Mouse (Mus musculus) liver, embryonic 12.5 days (tissue): ENCODE data around the gene Gm20479. TPM values are rescaled to one million over a fixed set of nuclear protein-coding genes. Genes with fewer than 3 reads are reported as not detected.

Experiments used
- ATAC-seq: fragments of 200-750 bp; cut with Nextera tagmentation; 2 replicates; pipeline ENCODE4 v1.8.0; 2017; ENCODE audit warnings: moderate number of reproducible peaks, mild to moderate bottlenecking, moderate library complexity
- H3K27ac ChIP-seq: fragments of 300-500 bp; sonication (generic); 2 replicates; pipeline ENCODE4 v1.5.1; 2016; ENCODE audit warnings: mild to moderate bottlenecking
- H3K27me3 ChIP-seq: fragments of 300-500 bp; sonication (generic); replicated peaks from 2 replicates; pipeline ENCODE4 v1.6.1; 2016; ENCODE audit warnings: mild to moderate bottlenecking, moderate library complexity
- H3K36me3 ChIP-seq: fragments of 300-500 bp; sonication (generic); 2 replicates; pipeline ENCODE4 v1.6.1; 2016; ENCODE audit warnings: mild to moderate bottlenecking, moderate library complexity
- H3K4me1 ChIP-seq: fragments of 300-500 bp; sonication (generic); 2 replicates; pipeline ENCODE4 v1.6.1; 2016
- H3K4me2 ChIP-seq: fragments of 300-500 bp; sonication (generic); 2 replicates; pipeline ENCODE4 v1.6.1; 2016; ENCODE audit warnings: mild to moderate bottlenecking, moderate library complexity
- H3K4me3 ChIP-seq: fragments of 300-500 bp; sonication (generic); 2 replicates; pipeline ENCODE4 v1.5.1; 2016; ENCODE audit warnings: mild to moderate bottlenecking, moderate library complexity
- H3K9ac ChIP-seq: fragments of 300-500 bp; sonication (generic); 2 replicates; pipeline ENCODE4 v1.6.1; 2016; ENCODE audit warnings: mild to moderate bottlenecking, moderate library complexity
- H3K9me3 ChIP-seq: fragments of 300-500 bp; sonication (generic); replicated peaks from 2 replicates; pipeline ENCODE4 v1.6.1; 2016; ENCODE audit warnings: mild to moderate bottlenecking, moderate library complexity
- WGBS: fragments of 180-500 bp; shearing (Covaris S2); methylation state at CpG from one replicate; pipeline ENCODE4 v1.1.7; 2016; ENCODE audit not compliant: insufficient replicate concordance; 5-methylcytosine and 5-hydroxymethylcytosine counted together
- polyA plus RNA-seq: library from polyadenylated mRNA; unstranded; fragments of >200 nt; fragmentation: Nextera tagmentation; extraction: Ambion mirVana; gene quantifications from 2 replicates; pipeline ENCODE4 v1.2.1, GENCODE M21; 2016

Gene Gm20479
- polyA plus RNA-seq, 1 experiment from 2014 or later: not detected

DNA sequence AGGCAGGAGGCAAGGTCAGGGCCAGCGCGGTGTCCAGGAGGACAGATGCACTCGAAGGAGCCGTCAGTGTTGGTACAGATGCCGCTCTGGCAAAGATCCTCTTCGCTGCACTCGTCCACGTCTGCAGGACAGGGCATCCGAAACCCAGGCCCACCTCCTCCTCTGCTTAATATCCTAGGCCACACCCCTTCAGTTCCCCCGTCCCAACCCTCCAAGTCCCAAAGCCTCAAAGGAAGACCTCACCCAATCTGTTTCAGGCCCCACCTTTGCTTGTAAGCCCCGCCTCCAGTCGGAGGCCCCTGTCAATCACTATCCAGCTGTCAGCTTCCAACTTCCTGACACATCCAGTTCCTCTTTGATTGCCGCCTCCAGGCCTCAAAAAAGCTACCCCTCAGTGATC lies 34.9 kb downstream of the Gm20479 start:
- Histone ChIP-seq H3K36me3 (no peaks in the 10 kb centered on the region), H3K27ac (no peak overlapping the region), H3K27me3 (peaks cover 78% of the 10 kb centered on the region), H3K9ac (no peak overlapping the region), H3K4me3 (no peak overlapping the region), H3K4me2 (no peak overlapping the region), H3K4me1 (0 out of 2 replicates have a peak, but pooled peaks cover 5% of the 10 kb centered on the region), H3K9me3 (no peaks in the 10 kb centered on the region)
- WGBS: 14% methylated on average over 13 of the region's 13 CpGs
- ATAC-seq: no peak

DNA sequence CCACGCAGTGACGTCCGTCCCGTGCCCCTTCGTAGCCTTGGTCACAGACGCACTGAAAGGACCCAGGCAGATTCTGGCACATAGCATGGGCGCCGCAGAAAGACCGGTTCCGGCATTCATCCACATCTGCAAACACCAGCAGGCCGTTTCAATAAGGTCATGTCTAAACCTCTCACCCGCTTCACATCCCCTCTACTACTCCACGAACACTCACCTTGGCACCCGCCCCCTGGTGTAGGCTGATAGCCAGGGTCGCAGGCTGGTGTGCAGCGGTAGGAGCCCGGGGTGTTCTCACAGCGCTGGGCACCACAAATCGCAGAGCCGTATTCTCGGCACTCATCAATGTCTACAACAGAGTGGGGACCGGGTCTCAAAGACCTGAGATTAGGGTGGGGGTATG lies 37.8 kb downstream of the Gm20479 start:
- Histone ChIP-seq H3K27ac (no peak overlapping the region), H3K4me3 (no peak overlapping the region), H3K9ac (no peak overlapping the region), H3K4me2 (no peak overlapping the region), H3K9me3 (peaks cover 2% of the 10 kb centered on the region; the same call in 1 of the 2 replicates), H3K4me1 (no peaks in the 10 kb centered on the region), H3K36me3 (peaks cover 1% of the 10 kb centered on the region; the same call in 1 of the 2 replicates), H3K27me3 (peaks cover 49% of the 10 kb centered on the region)
- whole genome bisulfite sequencing: 79% methylated on average over 22 of the region's 22 CpGs
- no peak for ATAC-seq

GRCm38 (mm10) chr7:27315958-27316357 lies 41.3 kb downstream of the Gm20479 start:
- no peak overlapping the region for H3K4me3 ChIP-seq
- no peak overlapping the region for H3K9ac ChIP-seq
- no peak for ATAC-seq
- peaks cover 35% of the 10 kb centered on the region for H3K27me3 ChIP-seq
- H3K4me1 ChIP-seq: no peaks in the 10 kb centered on the region
- peaks cover 3% of the 10 kb centered on the region; the same call in 1 of the 2 replicates for H3K36me3 ChIP-seq
- peaks cover 14% of the 10 kb centered on the region; the same call in 1 of the 2 replicates for H3K9me3 ChIP-seq
- H3K27ac ChIP-seq: no peak overlapping the region
- WGBS: 48% methylated on average over 7 of the region's 7 CpGs
- no peak overlapping the region for H3K4me2 ChIP-seq

GRCm38 (mm10) chr7:27314393-27314792 lies 42.8 kb downstream of the Gm20479 start:
- Histone ChIP-seq H3K9me3 (peaks cover 14% of the 10 kb centered on the region; the same call in 1 of the 2 replicates), H3K4me2 (no peak overlapping the region), H3K27ac (no peak overlapping the region), H3K4me3 (no peak overlapping the region), H3K36me3 (peaks cover 3% of the 10 kb centered on the region; the same call in 1 of the 2 replicates), H3K27me3 (peaks cover 42% of the 10 kb centered on the region), H3K9ac (no peak overlapping the region), H3K4me1 (peaks cover 6% of the 10 kb centered on the region)
- WGBS: 82% methylated on average over 3 of the region's 3 CpGs
- ATAC-seq: no peak

DNA sequence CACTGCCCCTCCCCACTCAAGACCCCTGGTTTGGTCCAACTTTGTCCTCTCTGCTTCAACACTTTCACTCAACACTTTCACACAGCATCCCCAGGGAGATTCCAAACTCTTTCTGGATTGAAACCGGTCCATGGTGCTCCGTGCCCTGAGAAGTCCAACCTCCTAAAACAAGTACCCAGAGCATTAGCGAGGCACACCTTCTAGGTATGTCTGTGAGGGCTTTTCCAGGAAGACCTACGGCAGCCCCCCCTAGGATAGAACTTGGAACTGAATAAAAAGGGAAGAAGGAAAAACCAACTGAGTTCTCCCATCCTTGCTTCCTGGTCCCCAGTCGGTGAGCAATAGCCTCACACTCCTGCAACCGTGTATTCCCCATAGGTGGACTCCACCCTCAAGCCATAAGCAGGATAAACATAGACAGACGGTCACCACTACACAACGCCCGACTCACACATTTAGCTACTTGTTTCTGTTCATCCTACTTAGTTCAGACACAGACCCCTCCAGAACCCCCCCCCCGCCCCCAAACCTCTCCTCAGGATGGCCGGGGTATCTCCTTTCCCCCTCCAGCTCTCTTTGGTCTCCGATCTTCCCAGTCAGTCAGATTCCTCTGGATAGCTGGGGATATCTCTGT lies 45.5 kb downstream of the Gm20479 start:
- no peak overlapping the region for H3K9ac ChIP-seq
- peaks cover 13% of the 10 kb centered on the region for H3K4me1 ChIP-seq
- no peak overlapping the region for H3K4me3 ChIP-seq
- H3K36me3 ChIP-seq: peaks cover 3% of the 10 kb centered on the region; the same call in 1 of the 2 replicates
- no peak overlapping the region for H3K27ac ChIP-seq
- no peak for ATAC-seq
- H3K27me3 ChIP-seq: peaks cover 57% of the 10 kb centered on the region
- 68% methylated on average over 12 of the region's 12 CpGs for WGBS
- H3K9me3 ChIP-seq: peaks cover 14% of the 10 kb centered on the region; the same call in 1 of the 2 replicates
- no peak overlapping the region for H3K4me2 ChIP-seq

DNA sequence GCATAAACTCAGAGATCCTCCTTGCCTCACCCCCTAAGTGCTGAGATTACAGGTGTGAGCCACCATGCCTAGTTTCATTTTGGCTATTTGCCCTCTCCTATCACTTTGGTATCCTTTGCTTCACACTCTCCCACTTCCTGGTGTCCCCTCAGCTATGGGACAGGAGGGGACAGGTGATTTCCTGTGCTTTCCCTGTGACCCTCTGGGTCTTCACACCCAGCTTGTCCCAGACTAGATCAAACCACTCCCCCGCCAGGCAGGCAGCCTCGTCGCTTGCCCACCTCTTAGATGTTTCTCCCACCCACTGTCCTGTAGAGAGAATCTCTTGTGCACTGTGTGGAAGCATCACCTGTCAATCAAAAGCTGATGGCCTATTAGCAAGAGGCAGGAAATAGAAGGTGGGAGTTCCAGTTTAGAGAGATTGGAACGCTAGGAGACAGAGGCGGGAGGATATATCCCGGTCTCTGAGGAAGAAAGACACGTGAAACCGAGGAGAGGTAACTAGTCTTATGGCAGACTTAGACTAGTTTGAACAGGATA lies 46.2 kb downstream of the Gm20479 start:
- peaks cover 14% of the 10 kb centered on the region; the same call in 1 of the 2 replicates for H3K9me3 ChIP-seq
- peaks cover 3% of the 10 kb centered on the region; the same call in 1 of the 2 replicates for H3K36me3 ChIP-seq
- 0 out of 2 replicates have a peak, but pooled peaks have one; percentile 12 for ATAC-seq
- no peak overlapping the region for H3K9ac ChIP-seq
- peak overlapping the region; percentile 25; the same call in 1 of the 2 replicates for H3K4me2 ChIP-seq
- no peak overlapping the region for H3K27ac ChIP-seq
- peaks cover 63% of the 10 kb centered on the region for H3K27me3 ChIP-seq
- H3K4me1 ChIP-seq: peaks cover 13% of the 10 kb centered on the region
- H3K4me3 ChIP-seq: no peak overlapping the region
- 30% methylated on average over 8 of the region's 8 CpGs for WGBS

DNA sequence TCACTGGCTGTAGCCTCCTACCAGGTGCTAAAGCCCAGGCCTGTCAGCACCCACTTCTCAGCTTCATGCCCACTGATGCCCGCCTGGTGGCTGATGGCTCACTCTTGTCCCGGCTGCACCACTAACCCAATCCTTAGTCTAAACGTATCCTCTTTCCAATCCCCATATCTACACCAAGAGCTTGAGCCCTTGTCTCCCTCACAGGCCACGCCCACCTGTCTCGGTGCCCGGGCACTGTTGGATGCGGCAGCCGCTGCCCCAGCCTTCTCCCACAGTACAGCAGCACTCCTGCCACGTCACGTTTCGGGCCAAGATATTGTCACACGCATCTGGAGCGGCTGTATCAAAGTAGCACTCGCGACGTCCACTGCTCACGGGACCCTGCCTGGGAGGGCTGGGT lies 46.9 kb downstream of the Gm20479 start:
- no peak overlapping the region for H3K9ac ChIP-seq
- ATAC-seq: 0 out of 2 replicates have a peak, but pooled peaks have one; percentile 19
- peaks cover 13% of the 10 kb centered on the region for H3K4me1 ChIP-seq
- WGBS: 5% methylated on average over 17 of the region's 17 CpGs
- peaks cover 14% of the 10 kb centered on the region; the same call in 1 of the 2 replicates for H3K9me3 ChIP-seq
- peaks cover 3% of the 10 kb centered on the region; the same call in 1 of the 2 replicates for H3K36me3 ChIP-seq
- no peak overlapping the region for H3K4me3 ChIP-seq
- H3K27me3 ChIP-seq: peaks cover 70% of the 10 kb centered on the region
- no peak overlapping the region for H3K27ac ChIP-seq
- H3K4me2 ChIP-seq: peak overlapping the region; percentile 25

GRCm38 (mm10) chr7:27309832-27310231 lies 47.4 kb downstream of the Gm20479 start:
- Histone ChIP-seq H3K9me3 (peaks cover 14% of the 10 kb centered on the region; the same call in 1 of the 2 replicates), H3K4me1 (peaks cover 13% of the 10 kb centered on the region), H3K4me3 (no peak overlapping the region), H3K4me2 (no peak overlapping the region), H3K9ac (no peak overlapping the region), H3K27me3 (peaks cover 73% of the 10 kb centered on the region), H3K36me3 (peaks cover 3% of the 10 kb centered on the region; the same call in 1 of the 2 replicates), H3K27ac (no peak overlapping the region)
- 47% methylated on average over 3 of the region's 3 CpGs for WGBS
- no peak for ATAC-seq

DNA sequence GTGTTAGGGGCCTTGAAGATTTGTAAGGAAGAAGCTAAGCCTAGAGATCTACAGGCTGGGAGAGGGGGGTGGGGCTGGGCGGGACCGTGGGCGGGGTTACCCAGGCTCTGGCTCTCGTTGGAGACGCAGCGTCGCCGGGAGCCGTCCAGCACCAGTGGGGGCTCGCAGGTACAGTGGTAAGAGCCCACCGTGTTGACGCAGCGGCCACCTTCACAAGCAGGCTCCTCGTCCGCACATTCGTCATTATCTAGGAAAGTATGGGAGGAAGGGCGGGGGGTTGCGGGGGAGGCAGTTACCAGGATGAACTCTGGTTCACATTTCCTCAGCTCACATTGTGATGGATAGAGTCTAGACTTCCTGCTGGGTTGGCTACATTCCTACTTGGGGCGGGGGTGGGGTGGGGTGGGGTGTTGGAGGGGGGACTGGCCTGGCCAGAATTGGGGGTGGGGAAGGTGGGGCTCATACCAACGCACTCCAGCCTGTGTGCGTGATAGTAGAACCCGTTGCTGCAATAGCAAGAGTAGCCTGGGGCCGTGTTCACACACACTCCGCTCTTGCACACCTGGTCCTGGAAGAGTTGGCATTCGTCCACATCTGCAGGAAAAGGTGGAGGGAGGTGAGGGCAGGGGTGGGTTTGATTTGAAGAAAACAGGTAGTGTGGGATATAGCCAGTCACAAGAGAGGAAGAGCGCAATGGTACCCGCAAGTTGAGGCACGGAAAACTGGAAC lies 48.2 kb downstream of the Gm20479 start:
- Histone ChIP-seq H3K9ac (no peak overlapping the region), H3K4me2 (peak overlapping the region; percentile 51), H3K27ac (no peak overlapping the region), H3K4me1 (peaks cover 13% of the 10 kb centered on the region), H3K27me3 (peaks cover 78% of the 10 kb centered on the region), H3K4me3 (peak overlapping the region; percentile 22; the same call in 1 of the 2 replicates), H3K9me3 (peaks cover 8% of the 10 kb centered on the region; the same call in 1 of the 2 replicates), H3K36me3 (no peaks in the 10 kb centered on the region)
- 9% methylated on average over 28 of the region's 28 CpGs for WGBS
- 0 out of 2 replicates have a peak, but pooled peaks have one; percentile 16 for ATAC-seq

GRCm38 (mm10) chr7:27307551-27307950 lies 49.7 kb downstream of the Gm20479 start:
- H3K9me3 ChIP-seq: no peaks in the 10 kb centered on the region
- no peak overlapping the region for H3K4me3 ChIP-seq
- ATAC-seq: no peak
- no peak overlapping the region for H3K4me2 ChIP-seq
- no peak overlapping the region for H3K9ac ChIP-seq
- peaks cover 13% of the 10 kb centered on the region for H3K4me1 ChIP-seq
- 47% methylated on average over 9 of the region's 9 CpGs for WGBS
- no peaks in the 10 kb centered on the region for H3K36me3 ChIP-seq
- H3K27ac ChIP-seq: no peak overlapping the region
- peaks cover 87% of the 10 kb centered on the region for H3K27me3 ChIP-seq

DNA sequence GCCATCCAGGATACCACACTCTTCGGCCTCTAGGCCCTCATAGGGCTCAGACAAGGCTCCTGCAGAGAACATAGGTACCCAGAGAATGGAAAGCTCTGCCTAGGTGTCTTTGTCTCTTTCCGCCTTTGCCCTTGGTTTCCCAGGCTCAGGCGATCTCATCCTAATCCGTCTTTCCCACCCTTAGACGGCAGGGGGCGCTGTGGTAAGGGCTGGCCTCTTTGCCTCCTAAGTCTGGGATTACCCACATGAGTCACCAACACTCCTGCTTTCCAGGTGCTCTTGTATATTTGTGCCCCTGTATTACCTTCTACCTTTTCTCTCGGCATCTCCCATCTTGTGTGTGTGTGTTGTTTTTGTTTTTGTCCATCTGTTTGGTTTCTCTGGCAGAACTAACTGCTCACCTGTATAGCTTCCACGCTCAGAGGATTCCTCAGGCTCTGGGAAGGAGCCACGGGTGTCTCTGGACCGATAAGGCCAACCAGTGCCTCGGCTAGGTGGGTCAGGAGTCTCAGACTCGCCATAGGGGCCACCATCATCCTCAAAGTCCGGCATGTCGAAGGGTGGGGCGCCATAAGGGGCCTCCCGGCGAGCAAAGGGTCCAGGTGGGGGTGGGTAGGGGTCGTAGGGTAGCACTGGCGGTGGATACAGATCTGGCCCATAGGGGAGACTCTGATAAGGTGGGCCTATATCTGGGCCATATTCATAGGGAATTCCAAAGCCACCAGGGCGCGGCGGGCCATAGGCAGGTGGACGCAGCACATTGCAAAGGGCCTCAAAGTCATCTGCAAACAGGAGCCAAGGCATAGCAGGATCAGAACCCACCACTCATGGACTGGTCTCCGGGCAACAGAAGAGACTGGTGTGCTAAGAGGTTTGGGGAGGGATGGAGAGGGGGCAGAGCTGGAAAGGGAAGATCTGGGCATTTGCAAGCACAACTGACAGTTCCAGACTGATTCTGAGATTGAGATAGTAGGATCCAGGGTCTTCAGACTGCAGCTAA lies 50.8 kb downstream of the Gm20479 start:
- no peak overlapping the region for H3K9ac ChIP-seq
- peaks cover 13% of the 10 kb centered on the region for H3K4me1 ChIP-seq
- WGBS: 57% methylated on average over 24 of the region's 24 CpGs
- no peak overlapping the region for H3K27ac ChIP-seq
- H3K4me2 ChIP-seq: no peak overlapping the region
- no peak for ATAC-seq
- H3K9me3 ChIP-seq: no peaks in the 10 kb centered on the region
- H3K27me3 ChIP-seq: peaks cover 85% of the 10 kb centered on the region
- no peak overlapping the region for H3K4me3 ChIP-seq
- H3K36me3 ChIP-seq: no peaks in the 10 kb centered on the region
